Mouse (Mus musculus) mouse embryonic stem cell (cell line): ENCODE data around the gene Ranbp3.
"Not testable (repeated sequence)": the region's sequence is repeated elsewhere in the genome, so short reads cannot be mapped to it uniquely, and the experiment has no call there.

Experiments used
- in situ Hi-C, 2 experiments: fragments of 300-500 bp; cut with MboI; formaldehyde crosslinking; loops; 1 replicate in 1 of 2; 3 replicates in 1 of 2; pipeline ENCODE4 v1.14.3; 2019 to 2020; ENCODE audit warnings: low sequenced_read_pairs in 2 of 2, low pct_unique_long_range_greater_than_20kb in 1 of 2, mixed read lengths in 1 of 2; ENCODE audit not compliant: unreplicated experiment in 1 of 2

Ranbp3 gene

GRCm38 (mm10) chr17:56672941-56673646, at the start of gene Ranbp3:
Gene Ranbp3 (plus strand): TSS chr17:56673294.
- in situ Hi-C loops: loop anchor here (5.0 to 25.0 kb wide), 2 partner anchors 56 to 311 kb away; no protein-coding TSS in a partner anchor

GRCm38 (mm10) chr17:56625495-56625894, 47.6 kb upstream of the Ranbp3 start:
- in situ Hi-C loops: no loop called here

GRCm38 (mm10) chr17:56626260-56626659, 46.8 kb upstream of the Ranbp3 start:
- in situ Hi-C loops: no loop called here

GRCm38 (mm10) chr17:56626754-56627470, 46.2 kb upstream of the Ranbp3 start, which contains the start of gene Lonp1:
Gene Lonp1 (minus strand): TSS chr17:56626887.
- in situ Hi-C loops: no loop called here

- in situ Hi-C loops: no loop called here
Observed at GRCm38 (mm10) chr17:56627530-56628277, 45.4 kb upstream of the Ranbp3 start, which contains the start of gene Catsperd. Gene Catsperd (plus strand): TSS chr17:56628143.

GRCm38 (mm10) chr17:56629800-56630781, 43.0 kb upstream of the Ranbp3 start:
- in situ Hi-C loops: not testable (repeated sequence)

- in situ Hi-C loops: no loop called here
Observed at GRCm38 (mm10) chr17:56631807-56632206, 41.3 kb upstream of the Ranbp3 start.

GRCm38 (mm10) chr17:56634023-56634422, 39.1 kb upstream of the Ranbp3 start:
- in situ Hi-C loops: no loop called here

- in situ Hi-C loops: no loop called here
Observed at GRCm38 (mm10) chr17:56643237-56643636, 29.9 kb upstream of the Ranbp3 start.

GRCm38 (mm10) chr17:56647546-56647945, 25.5 kb upstream of the Ranbp3 start:
- in situ Hi-C loops: no loop called here

GRCm38 (mm10) chr17:56651801-56652200, 21.3 kb upstream of the Ranbp3 start:
- in situ Hi-C loops: loop anchor here in 1 of 2 experiments (25.0 kb wide), 1 partner anchor 290 kb away; no protein-coding TSS in a partner anchor

- in situ Hi-C loops: loop anchor here in 1 of 2 experiments (25.0 kb wide), 1 partner anchor 292 kb away; no protein-coding TSS in a partner anchor
Observed at GRCm38 (mm10) chr17:56654771-56655170, 18.3 kb upstream of the Ranbp3 start.

GRCm38 (mm10) chr17:56655311-56655710, 17.8 kb upstream of the Ranbp3 start:
- in situ Hi-C loops: loop anchor here in 1 of 2 experiments (25.0 kb wide), 1 partner anchor 293 kb away; no protein-coding TSS in a partner anchor

GRCm38 (mm10) chr17:56656171-56656570, 16.9 kb upstream of the Ranbp3 start:
- in situ Hi-C loops: loop anchor here in 1 of 2 experiments (25.0 kb wide), 1 partner anchor 294 kb away; no protein-coding TSS in a partner anchor

GRCm38 (mm10) chr17:56663659-56664058, 9.4 kb upstream of the Ranbp3 start:
- in situ Hi-C loops: loop anchor here in 1 of 2 experiments (25.0 kb wide), 1 partner anchor 301 kb away; no protein-coding TSS in a partner anchor

- in situ Hi-C loops: loop anchor here in 1 of 2 experiments (25.0 kb wide), 1 partner anchor 302 kb away; no protein-coding TSS in a partner anchor
Observed at GRCm38 (mm10) chr17:56664333-56664732, 8.8 kb upstream of the Ranbp3 start.

GRCm38 (mm10) chr17:56666384-56666783, 6.7 kb upstream of the Ranbp3 start:
- in situ Hi-C loops: loop anchor here in 1 of 2 experiments (25.0 kb wide), 1 partner anchor 304 kb away; no protein-coding TSS in a partner anchor
